Comparison of ENCODE assay signal across 25 mouse cellular contexts in genomic region chr19:55719083-55719482, GRCm38 (mm10). TPM values are rescaled to one million over a fixed set of nuclear protein-coding genes. Genes with fewer than 3 reads are reported as not detected.
DNase-seq lines count a peak whose midpoint lies in the region; TF ChIP-seq lines count a peak whose summit lies in the region.
"Had no signal": no experiment of that assay in that cellular context is flagged by ENCODE, and none has a peak within 500 bp of the region (broad histone marks: within the 10 kb centered on the region; RNA-seq: fewer than 3 reads in every experiment).

No protein-coding gene starts in this region.

- no peaks in the 10 kb centered on the region for H3K36me3 ChIP-seq in myocyte (ENCODE audit: control insufficient read depth, insufficient read depth)
- H3K36me3 ChIP-seq: embryonic facial prominence, embryonic 13.5 days; forebrain, embryonic 10.5 days; forebrain, embryonic 15.5 days; heart, embryonic 13.5 days; hindbrain, embryonic 10.5 days; kidney, embryonic 15.5 days; limb, embryonic 13.5 days; liver, embryonic 12.5 days; midbrain, embryonic 15.5 days had no signal

- no peak for TF ChIP-seq POLR2A in myocyte (IDR thresholded peaks at IDR 0.05; ENCODE audit: insufficient read length, low read depth)

- H3K79me2 ChIP-seq in myocyte (ENCODE audit: control insufficient read depth, insufficient read depth): no peaks in the 10 kb centered on the region

- no peak overlapping the region for H3K4me3 ChIP-seq in myocyte
- H3K4me3 ChIP-seq: embryonic facial prominence, embryonic 13.5 days; forebrain, embryonic 10.5 days; forebrain, embryonic 15.5 days; gastrocnemius, adult 2 months; heart, adult 2 months; heart, embryonic 13.5 days; hindbrain, embryonic 10.5 days; kidney, embryonic 15.5 days; layer of hippocampus, adult 2 months; left cerebral cortex, adult 2 months; limb, embryonic 13.5 days; liver, embryonic 12.5 days; midbrain, embryonic 15.5 days had no signal

- H3K27me3 ChIP-seq in myocyte (ENCODE audit: control insufficient read depth, insufficient read depth, insufficient read length): no peaks in the 10 kb centered on the region
- H3K27me3 ChIP-seq: embryonic facial prominence, embryonic 13.5 days; forebrain, embryonic 15.5 days; heart, embryonic 13.5 days; kidney, embryonic 15.5 days; limb, embryonic 13.5 days had no signal

- no peak overlapping the region for H3ac ChIP-seq in myocyte (ENCODE audit: control insufficient read depth, insufficient read length)

- DNase-seq in thymus, postnatal 25 days: peak; percentile 8
- DNase-seq in thymus, adult 18-20 months: no peak
- peak; percentile 90 for DNase-seq in ES-CJ7 (ENCODE audit: low read depth, low spot score)
- DNase-seq in testis, postnatal 14 days (ENCODE audit: low spot score): peak; percentile 61
- no peak for DNase-seq in cerebellum, adult 18-20 months
- no peak for DNase-seq in heart, adult 9 months (ENCODE audit: low spot score in 2 of 2)
- DNase-seq: adrenal gland, adult 8-10 months; cerebellum, adult 9-10 months; gastrocnemius, adult 2 months; heart, adult 2 months; heart, postnatal 10 days; kidney, adult 18-20 months; kidney, postnatal 25 days had no signal

- peak overlapping the region; percentile 86 for H3K4me2 ChIP-seq in myocyte (ENCODE audit: low read depth)
- H3K4me2 ChIP-seq: embryonic facial prominence, embryonic 13.5 days; forebrain, embryonic 15.5 days; heart, embryonic 13.5 days; kidney, embryonic 15.5 days; limb, embryonic 13.5 days; liver, embryonic 12.5 days; midbrain, embryonic 15.5 days had no signal

TF ChIP-seq in myocyte, 11 proteins besides CTCF, POLR2A, EP300 and RAD21:
- TF ChIP-seq TCF12 (IDR thresholded peaks at IDR 0.05; ENCODE audit: insufficient read depth, poor library complexity, severe bottlenecking) (no peak), CEBPB (IDR thresholded peaks at IDR 0.05; ENCODE audit: insufficient read depth, poor library complexity, severe bottlenecking) (no peak), MYOG (IDR thresholded peaks at IDR 0.05; ENCODE audit: control insufficient read depth in 1 of 3, insufficient read depth in 1 of 3, insufficient read length in 2 of 3, low read depth in 2 of 3) (no peak), MAX (IDR thresholded peaks at IDR 0.05; ENCODE audit: low read depth) (no peak), MYOD1 (IDR thresholded peaks at IDR 0.05; ENCODE audit: control insufficient read depth in 1 of 3, insufficient read length in 2 of 3, low read depth in 2 of 3) (no peak), POLR2AphosphoS2 (IDR thresholded peaks at IDR 0.05; ENCODE audit: insufficient read length, low read depth) (no peak)

RNA-seq across cellular contexts. Expression of gene Tcf7l2, which starts 22.5 kb away (rescaled TPM):
- 5.4 TPM for polyA plus RNA-seq in myocyte (2012; fragmentation: generic; extraction: Trizol)

Comparison
In these comparisons a context has a peak if more than half of its experiments do, and no peak if none do; other contexts are left out.
1. DNase-seq: peak in thymus, postnatal 25 days (single experiment), ES-CJ7 (single experiment) and testis, postnatal 14 days (single experiment); none in thymus, adult 18-20 months (0 of 2), cerebellum, adult 18-20 months (0 of 2) and heart, adult 9 months (0 of 2).